Mouse (Mus musculus) forebrain, embryonic 13.5 days (tissue): ENCODE data around the gene Ddx56. TPM values are rescaled to one million over a fixed set of nuclear protein-coding genes. Genes with fewer than 3 reads are reported as not detected.

ENCODE experiments used
- ATAC-seq: fragments of 200-750 bp; cut with Nextera tagmentation; 2 replicates; pipeline ENCODE4 v1.8.0; 2017
- H3K27ac ChIP-seq: fragments of 300-500 bp; sonication (generic); 2 replicates; pipeline ENCODE4 v1.5.1; 2015; ENCODE audit warnings: inconsistent platforms, mild to moderate bottlenecking, moderate library complexity
- H3K27me3 ChIP-seq: fragments of 300-500 bp; sonication (generic); 2 replicates; pipeline ENCODE4 v1.6.1; 2015; ENCODE audit warnings: mild to moderate bottlenecking, inconsistent platforms
- H3K36me3 ChIP-seq: fragments of 300-500 bp; sonication (generic); 2 replicates; pipeline ENCODE4 v1.6.1; 2015; ENCODE audit warnings: mild to moderate bottlenecking, inconsistent platforms; ENCODE audit not compliant: poor library complexity, severe bottlenecking
- H3K4me1 ChIP-seq: fragments of 300-500 bp; sonication (generic); 2 replicates; pipeline ENCODE4 v1.6.1; 2015; ENCODE audit warnings: inconsistent platforms
- H3K4me2 ChIP-seq: fragments of 300-500 bp; sonication (generic); 2 replicates; pipeline ENCODE4 v1.6.1; 2015; ENCODE audit warnings: inconsistent platforms, mild to moderate bottlenecking, moderate library complexity
- H3K4me3 ChIP-seq: fragments of 300-500 bp; sonication (generic); 2 replicates; pipeline ENCODE4 v1.5.1; 2015; ENCODE audit warnings: mild to moderate bottlenecking, inconsistent platforms
- H3K9ac ChIP-seq: fragments of 300-500 bp; sonication (generic); 2 replicates; pipeline ENCODE4 v1.6.1; 2015; ENCODE audit warnings: mild to moderate bottlenecking, inconsistent platforms
- H3K9me3 ChIP-seq: fragments of 300-500 bp; sonication (generic); replicated peaks from 2 replicates; pipeline ENCODE4 v1.6.1; 2016; ENCODE audit warnings: inconsistent platforms
- WGBS: fragments of 180-500 bp; shearing (Covaris S2); methylation state at CpG from one replicate; pipeline ENCODE4 v1.1.7; 2015; 5-methylcytosine and 5-hydroxymethylcytosine counted together
- polyA plus RNA-seq: library from polyadenylated mRNA; unstranded; fragments of >200 nt; fragmentation: Nextera tagmentation; extraction: Ambion mirVana; gene quantifications from 2 replicates; pipeline ENCODE4 v1.2.1, GENCODE M21; 2015

Gene Ddx56
- polyA plus RNA-seq, 1 experiment from 2014 or later, result 84.2 TPM

DNA sequence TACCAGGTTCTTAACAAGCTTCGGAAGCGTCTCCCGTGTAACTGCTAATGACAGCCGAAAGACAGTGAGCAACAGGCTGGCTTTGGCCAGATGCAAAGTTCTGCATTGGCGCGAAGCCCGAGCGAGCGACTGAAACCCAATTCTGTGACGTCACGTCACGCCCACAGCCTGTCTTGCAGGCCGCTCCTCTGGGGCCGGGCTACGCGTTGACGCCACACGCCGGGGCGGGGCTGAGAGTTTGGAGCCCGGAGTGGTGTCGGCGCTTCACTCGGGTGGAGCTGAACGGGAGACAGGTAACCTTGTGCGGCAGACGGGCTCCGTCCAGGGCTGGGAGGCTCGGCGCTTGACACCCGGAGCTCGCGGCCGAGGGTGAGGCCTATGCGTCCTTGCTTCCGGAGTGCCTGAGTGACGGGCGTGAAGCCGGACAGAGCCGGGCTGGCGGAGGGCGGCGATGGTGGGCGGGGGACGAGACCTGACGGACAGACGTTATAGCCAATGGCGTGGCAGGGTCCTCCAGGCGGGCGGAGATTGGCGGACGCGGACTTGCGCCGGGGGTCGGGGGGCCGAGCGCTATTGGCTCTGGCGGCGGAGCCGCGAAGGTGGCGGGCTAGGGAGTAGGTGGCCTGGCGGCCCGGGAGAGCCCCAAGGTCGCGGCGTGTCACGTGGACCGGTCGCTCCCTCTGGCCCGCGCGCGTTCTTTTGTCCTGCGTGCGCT, 24.0 kb upstream of the Ddx56 start, which contains the start of gene Ogdh:
Gene Ogdh, plus strand, starts transcription at position 233 of the 715 bp plus-strand sequence.
- H3K4me1 ChIP-seq, result peaks cover 12% of the 10 kb centered on the region

DNA sequence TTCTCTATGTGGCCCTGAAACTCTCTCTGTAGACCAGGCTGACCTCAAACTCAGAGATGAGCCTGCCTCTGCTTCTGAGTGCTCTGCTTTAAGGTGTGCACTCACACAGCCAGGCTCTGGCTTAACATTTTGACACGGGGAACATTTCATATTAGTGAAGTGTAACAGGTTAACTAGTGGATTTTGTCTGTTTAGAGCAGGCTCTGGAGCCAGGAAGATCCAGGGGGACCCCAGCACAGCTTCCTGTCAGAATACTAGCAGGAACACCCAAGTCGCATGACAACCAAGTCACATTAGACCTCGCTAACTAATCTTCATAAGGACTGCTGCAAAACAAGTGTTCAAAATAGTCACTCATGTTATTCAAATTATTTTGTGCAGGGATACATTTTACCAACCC, 23.3 kb upstream of the Ddx56 start:
- 24% methylated on average over 3 of the region's 3 CpGs for WGBS

More for the DNA sequence above, 24.0 kb upstream of the Ddx56 start, which contains the start of gene Ogdh:
- peak within 1 kb of the TSS; percentile 72 for H3K4me3 ChIP-seq
- H3K27me3 ChIP-seq, result no peaks in the 10 kb centered on the region
- H3K27ac ChIP-seq, result peak within 1 kb of the TSS; percentile 85
- H3K4me2 ChIP-seq, result peak within 1 kb of the TSS; percentile 75
- H3K36me3 ChIP-seq, result no peaks in the 10 kb centered on the region
- no peaks in the 10 kb centered on the region for H3K9me3 ChIP-seq
- peak within 1 kb of the TSS; percentile 75 for H3K9ac ChIP-seq
- peak; percentile 98 for ATAC-seq
- WGBS, result 0% methylated on average over 58 of the region's 77 CpGs

GRCm38 (mm10) chr11:6290138-6290537, 22.6 kb upstream of the Ddx56 start:
- Histone ChIP-seq H3K9me3 (no peaks in the 10 kb centered on the region), H3K4me1 (peaks cover 12% of the 10 kb centered on the region), H3K9ac (no peak overlapping the region), H3K27me3 (no peaks in the 10 kb centered on the region), H3K4me2 (no peak overlapping the region), H3K36me3 (no peaks in the 10 kb centered on the region), H3K4me3 (no peak overlapping the region), H3K27ac (no peak overlapping the region)
- 92% methylated on average over 3 of the region's 3 CpGs for WGBS
- no peak for ATAC-seq

More for the DNA sequence above, 23.3 kb upstream of the Ddx56 start:
- peak overlapping the region; percentile 75 for H3K4me2 ChIP-seq
- no peaks in the 10 kb centered on the region for H3K27me3 ChIP-seq
- H3K4me1 ChIP-seq, result peaks cover 12% of the 10 kb centered on the region
- peak overlapping the region; percentile 72 for H3K4me3 ChIP-seq
- H3K9me3 ChIP-seq, result no peaks in the 10 kb centered on the region
- ATAC-seq, result no peak
- no peak overlapping the region for H3K27ac ChIP-seq
- no peaks in the 10 kb centered on the region for H3K36me3 ChIP-seq
- H3K9ac ChIP-seq, result peak overlapping the region; percentile 75

- Histone ChIP-seq H3K9ac (no peak overlapping the region), H3K9me3 (peaks cover 6% of the 10 kb centered on the region), H3K4me2 (no peak overlapping the region), H3K4me3 (no peak overlapping the region), H3K4me1 (no peaks in the 10 kb centered on the region), H3K27me3 (no peaks in the 10 kb centered on the region), H3K36me3 (no peaks in the 10 kb centered on the region), H3K27ac (no peak overlapping the region)
- no peak for ATAC-seq
- WGBS, result 74% methylated on average over 3 of the region's 3 CpGs
These were observed 15.4 kb upstream of the Ddx56 start for GRCm38 (mm10) chr11:6282940-6283339.

DNA sequence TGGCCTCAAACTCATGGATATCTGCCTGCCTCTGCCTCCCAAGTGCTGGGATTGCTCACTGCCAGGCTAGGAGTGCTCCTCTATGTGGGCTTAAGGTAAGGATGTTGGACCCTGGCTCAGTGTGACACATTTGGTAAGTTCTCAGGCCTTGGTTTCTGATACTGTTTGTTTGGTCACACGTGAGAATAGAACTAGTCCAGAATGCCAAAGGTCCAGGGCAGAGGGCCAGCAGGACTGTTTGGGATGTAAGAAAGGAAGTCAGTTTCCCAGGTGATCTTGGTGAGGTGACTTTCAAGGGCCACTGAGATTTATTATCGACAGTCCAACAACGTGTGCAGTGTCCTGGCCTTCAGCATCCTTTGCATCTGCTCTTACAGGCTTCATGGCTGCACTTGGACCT, 8.9 kb upstream of the Ddx56 start:
- Histone ChIP-seq H3K9me3 (peaks cover 6% of the 10 kb centered on the region), H3K9ac (no peak overlapping the region), H3K27me3 (no peaks in the 10 kb centered on the region), H3K36me3 (peaks cover 18% of the 10 kb centered on the region), H3K4me3 (no peak overlapping the region), H3K4me2 (no peak overlapping the region), H3K4me1 (peaks cover 30% of the 10 kb centered on the region), H3K27ac (no peak overlapping the region)
- no peak for ATAC-seq
- WGBS, result 82% methylated on average over 3 of the region's 3 CpGs

DNA sequence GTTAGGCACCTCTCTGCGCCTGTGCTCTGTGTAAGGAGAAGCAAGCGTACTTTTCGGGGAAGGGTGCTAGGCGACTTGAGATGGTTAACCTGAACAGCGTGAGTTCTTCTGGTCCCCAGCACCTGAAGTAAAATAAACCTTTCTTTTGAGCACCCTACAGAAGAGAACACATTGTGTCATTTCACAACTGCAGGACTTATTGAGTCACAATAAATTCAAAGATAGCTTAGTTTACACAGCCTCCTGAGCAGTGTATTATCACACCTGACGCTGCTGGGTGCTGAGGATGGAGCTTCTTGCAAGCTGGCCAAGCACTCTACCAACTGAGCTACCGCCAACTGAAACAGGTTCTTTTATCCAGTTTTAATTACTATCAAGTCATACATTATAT, 7.5 kb upstream of the Ddx56 start:
- no peak; the same call in none of the 2 replicates for ATAC-seq
- H3K4me2 ChIP-seq, result peak overlapping the region; percentile 89
- H3K27ac ChIP-seq, result peak overlapping the region; percentile 87
- H3K9me3 ChIP-seq, result peaks cover 3% of the 10 kb centered on the region
- no peaks in the 10 kb centered on the region for H3K27me3 ChIP-seq
- H3K9ac ChIP-seq, result peak overlapping the region; percentile 98
- H3K4me1 ChIP-seq, result peaks cover 30% of the 10 kb centered on the region
- peak overlapping the region; percentile 97 for H3K4me3 ChIP-seq
- peaks cover 30% of the 10 kb centered on the region for H3K36me3 ChIP-seq
- WGBS, result 25% methylated on average over 7 of the region's 7 CpGs

GRCm38 (mm10) chr11:6274387-6275093, 7.0 kb upstream of the Ddx56 start, which contains the start of gene Tmed4:
Gene Tmed4 (minus strand): TSS chr11:6274870.
- H3K9me3 ChIP-seq, result no peaks in the 10 kb centered on the region; the same call in 1 of the 2 replicates
- H3K36me3 ChIP-seq, result peaks cover 34% of the 10 kb centered on the region
- H3K4me3 ChIP-seq, result peak within 1 kb of the TSS; percentile 97
- H3K4me1 ChIP-seq, result peaks cover 30% of the 10 kb centered on the region
- WGBS, result under 1% methylated on average over 39 of the region's 39 CpGs
- H3K4me2 ChIP-seq, result peak within 1 kb of the TSS; percentile 89
- H3K9ac ChIP-seq, result peak within 1 kb of the TSS; percentile 98
- H3K27me3 ChIP-seq, result no peaks in the 10 kb centered on the region
- peak; percentile 98 for ATAC-seq
- peak within 1 kb of the TSS; percentile 87 for H3K27ac ChIP-seq

- 70% methylated on average over 11 of the region's 11 CpGs for WGBS
- H3K27me3 ChIP-seq, result no peaks in the 10 kb centered on the region
- H3K9me3 ChIP-seq, result no peaks in the 10 kb centered on the region
- peak overlapping the region; percentile 98 for H3K9ac ChIP-seq
- peak overlapping the region; percentile 97 for H3K4me3 ChIP-seq
- peak overlapping the region; percentile 89 for H3K4me2 ChIP-seq
- no peak overlapping the region for H3K27ac ChIP-seq
- no peak for ATAC-seq
- H3K36me3 ChIP-seq, result peaks cover 37% of the 10 kb centered on the region
- peaks cover 33% of the 10 kb centered on the region for H3K4me1 ChIP-seq
These were observed 6.0 kb upstream of the Ddx56 start for GRCm38 (mm10) chr11:6273607-6274006.

GRCm38 (mm10) chr11:6266621-6267020, 951 bp downstream of the Ddx56 start:
- peaks cover 68% of the 10 kb centered on the region for H3K36me3 ChIP-seq
- no peaks in the 10 kb centered on the region for H3K9me3 ChIP-seq
- 70% methylated on average over 9 of the region's 9 CpGs for WGBS
- peaks cover 17% of the 10 kb centered on the region for H3K4me1 ChIP-seq
- H3K27ac ChIP-seq, result no peak overlapping the region
- H3K27me3 ChIP-seq, result no peaks in the 10 kb centered on the region
- H3K4me2 ChIP-seq, result peak overlapping the region; percentile 95
- H3K4me3 ChIP-seq, result peak overlapping the region; percentile 88
- H3K9ac ChIP-seq, result peak overlapping the region; percentile 86
- no peak for ATAC-seq

- no peaks in the 10 kb centered on the region for H3K9me3 ChIP-seq
- H3K36me3 ChIP-seq, result peaks cover 91% of the 10 kb centered on the region
- H3K27me3 ChIP-seq, result no peaks in the 10 kb centered on the region
- H3K9ac ChIP-seq, result no peak overlapping the region
- peak; percentile 72 for ATAC-seq
- whole genome bisulfite sequencing, result 75% methylated on average over 10 of the region's 10 CpGs
- no peak overlapping the region for H3K4me2 ChIP-seq
- H3K4me3 ChIP-seq, result no peak overlapping the region
- H3K27ac ChIP-seq, result no peak overlapping the region
- H3K4me1 ChIP-seq, result peaks cover 6% of the 10 kb centered on the region
These were observed 6.0 kb downstream of the Ddx56 start for GRCm38 (mm10) chr11:6261434-6262082.

- H3K4me1 ChIP-seq, result no peaks in the 10 kb centered on the region
- no peak overlapping the region for H3K4me3 ChIP-seq
- H3K36me3 ChIP-seq, result peaks cover 72% of the 10 kb centered on the region
- no peaks in the 10 kb centered on the region for H3K9me3 ChIP-seq
- H3K9ac ChIP-seq, result no peak overlapping the region
- no peak overlapping the region for H3K27ac ChIP-seq
- H3K4me2 ChIP-seq, result no peak overlapping the region
- 94% methylated on average over 7 of the region's 7 CpGs for WGBS
- no peak for ATAC-seq
- no peaks in the 10 kb centered on the region for H3K27me3 ChIP-seq
These were observed 8.2 kb downstream of the Ddx56 start for GRCm38 (mm10) chr11:6259413-6259812.
